Mouse (Mus musculus): Measurements from ENCODE around the gene Cenpn. TPM values are rescaled to one million over a fixed set of nuclear protein-coding genes. Genes with fewer than 3 reads are reported as not detected.

Cenpn gene
- polyA plus RNA-seq, 1 experiment from 2014 or later: 53.0 TPM

- Histone ChIP-seq H3K9me3 (ENCODE audit: control insufficient read depth, low read length) (no peaks in the 10 kb centered on the region), H3K4me1 (ENCODE audit: control insufficient read depth, insufficient read depth, low read length) (no peaks in the 10 kb centered on the region), H3K27me3 (ENCODE audit: control insufficient read depth, insufficient read depth, low read length) (no peaks in the 10 kb centered on the region), H3K36me3 (ENCODE audit: control insufficient read depth, insufficient read depth, low read length) (peaks cover 3% of the 10 kb centered on the region; the same call in 1 of the 2 replicates), H3K27ac (ENCODE audit: low read depth, low read length) (no peak overlapping the region), H3K4me2 (replicated peaks; ENCODE audit: low read depth, low read length) (no peak overlapping the region), H3K4me3 (ENCODE audit: low read length) (no peak overlapping the region), H3K9ac (ENCODE audit: low read depth, low read length) (no peak overlapping the region)
- ATAC-seq (ENCODE audit: low FRiP score, low TSS enrichment): no peak
- WGBS: 84% methylated on average over 9 of the region's 9 CpGs
These were observed 23.8 kb downstream of the Cenpn start for GRCm38 (mm10) chr8:116945169-116945910.

- Histone ChIP-seq H3K36me3 (ENCODE audit: control insufficient read depth, insufficient read depth, low read length) (no peaks in the 10 kb centered on the region), H3K4me1 (ENCODE audit: control insufficient read depth, insufficient read depth, low read length) (no peaks in the 10 kb centered on the region), H3K4me2 (replicated peaks; ENCODE audit: low read depth, low read length) (no peak overlapping the region), H3K27me3 (ENCODE audit: control insufficient read depth, insufficient read depth, low read length) (no peaks in the 10 kb centered on the region), H3K27ac (ENCODE audit: low read depth, low read length) (no peak overlapping the region), H3K9me3 (ENCODE audit: control insufficient read depth, low read length) (no peaks in the 10 kb centered on the region), H3K4me3 (ENCODE audit: low read length) (no peak overlapping the region), H3K9ac (ENCODE audit: low read depth, low read length) (no peak overlapping the region)
- WGBS: 72% methylated on average over 21 of the region's 21 CpGs
- ATAC-seq (ENCODE audit: low FRiP score, low TSS enrichment): no peak
These were observed 24.8 kb downstream of the Cenpn start for GRCm38 (mm10) chr8:116946268-116946838.

GRCm38 (mm10) chr8:116946851-116947250 lies 25.3 kb downstream of the Cenpn start:
- Histone ChIP-seq H3K9me3 (ENCODE audit: control insufficient read depth, low read length) (no peaks in the 10 kb centered on the region), H3K4me3 (ENCODE audit: low read length) (no peak overlapping the region), H3K27me3 (ENCODE audit: control insufficient read depth, insufficient read depth, low read length) (no peaks in the 10 kb centered on the region), H3K4me1 (ENCODE audit: control insufficient read depth, insufficient read depth, low read length) (no peaks in the 10 kb centered on the region), H3K4me2 (replicated peaks; ENCODE audit: low read depth, low read length) (no peak overlapping the region), H3K27ac (ENCODE audit: low read depth, low read length) (no peak overlapping the region), H3K9ac (ENCODE audit: low read depth, low read length) (no peak overlapping the region), H3K36me3 (ENCODE audit: control insufficient read depth, insufficient read depth, low read length) (no peaks in the 10 kb centered on the region)
- no peak for ATAC-seq (ENCODE audit: low FRiP score, low TSS enrichment)
- 83% methylated on average over 6 of the region's 6 CpGs for WGBS

- Histone ChIP-seq H3K4me1 (ENCODE audit: control insufficient read depth, insufficient read depth, low read length) (no peaks in the 10 kb centered on the region), H3K4me3 (ENCODE audit: low read length) (no peak overlapping the region), H3K27me3 (ENCODE audit: control insufficient read depth, insufficient read depth, low read length) (no peaks in the 10 kb centered on the region), H3K27ac (ENCODE audit: low read depth, low read length) (no peak overlapping the region), H3K9ac (ENCODE audit: low read depth, low read length) (no peak overlapping the region), H3K9me3 (ENCODE audit: control insufficient read depth, low read length) (no peaks in the 10 kb centered on the region), H3K36me3 (ENCODE audit: control insufficient read depth, insufficient read depth, low read length) (no peaks in the 10 kb centered on the region), H3K4me2 (replicated peaks; ENCODE audit: low read depth, low read length) (no peak overlapping the region)
- no peak for ATAC-seq (ENCODE audit: low FRiP score, low TSS enrichment)
- WGBS: 87% methylated on average over 7 of the region's 7 CpGs
These were observed 26.1 kb downstream of the Cenpn start for GRCm38 (mm10) chr8:116947589-116947988.

GRCm38 (mm10) chr8:116951369-116951768 lies 29.8 kb downstream of the Cenpn start:
- Histone ChIP-seq H3K4me2 (replicated peaks; ENCODE audit: low read depth, low read length) (no peak overlapping the region), H3K27ac (ENCODE audit: low read depth, low read length) (no peak overlapping the region)
- no peak; the same call in 1 of the 2 replicates for ATAC-seq (ENCODE audit: low FRiP score, low TSS enrichment)

DNA sequence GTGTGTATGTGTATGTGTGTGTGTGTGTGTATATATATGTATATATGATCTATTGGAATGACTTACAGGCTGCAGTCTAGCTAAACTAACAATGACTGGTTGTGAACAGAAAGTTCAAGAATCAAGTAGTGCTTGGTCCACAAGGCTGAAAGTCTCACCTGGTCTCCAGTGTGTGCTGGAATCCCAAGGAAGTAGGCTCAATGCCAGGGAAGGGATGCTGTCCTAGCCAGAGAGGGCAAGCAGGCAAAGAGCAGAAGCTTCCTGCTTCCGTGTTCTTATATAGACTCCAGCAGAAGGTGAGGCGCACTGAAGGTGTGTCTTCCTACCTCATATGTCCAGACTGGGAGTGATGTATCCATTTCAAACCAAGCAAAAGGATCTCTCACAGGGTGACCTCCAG lies 30.2 kb downstream of the Cenpn start:
- H3K36me3 ChIP-seq (ENCODE audit: control insufficient read depth, insufficient read depth, low read length): peaks cover 37% of the 10 kb centered on the region
- H3K4me1 ChIP-seq (ENCODE audit: control insufficient read depth, insufficient read depth, low read length): no peaks in the 10 kb centered on the region
- no peak overlapping the region for H3K4me2 ChIP-seq (replicated peaks; ENCODE audit: low read depth, low read length)
- ATAC-seq (ENCODE audit: low FRiP score, low TSS enrichment): no peak
- H3K9ac ChIP-seq (ENCODE audit: low read depth, low read length): no peak overlapping the region
- H3K27ac ChIP-seq (ENCODE audit: low read depth, low read length): no peak overlapping the region
- 91% methylated on average over 2 of the region's 2 CpGs for WGBS
- H3K27me3 ChIP-seq (ENCODE audit: control insufficient read depth, insufficient read depth, low read length): no peaks in the 10 kb centered on the region
- no peaks in the 10 kb centered on the region for H3K9me3 ChIP-seq (ENCODE audit: control insufficient read depth, low read length)
- H3K4me3 ChIP-seq (ENCODE audit: low read length): no peak overlapping the region

More at GRCm38 (mm10) chr8:116951369-116951768, 29.8 kb downstream of the Cenpn start:
- Histone ChIP-seq H3K9me3 (ENCODE audit: control insufficient read depth, low read length) (no peaks in the 10 kb centered on the region), H3K4me1 (ENCODE audit: control insufficient read depth, insufficient read depth, low read length) (no peaks in the 10 kb centered on the region), H3K9ac (ENCODE audit: low read depth, low read length) (no peak overlapping the region), H3K4me3 (ENCODE audit: low read length) (no peak overlapping the region), H3K36me3 (ENCODE audit: control insufficient read depth, insufficient read depth, low read length) (peaks cover 33% of the 10 kb centered on the region), H3K27me3 (ENCODE audit: control insufficient read depth, insufficient read depth, low read length) (no peaks in the 10 kb centered on the region)
- 67% methylated on average over 5 of the region's 5 CpGs for WGBS

- Histone ChIP-seq H3K36me3 (ENCODE audit: control insufficient read depth, insufficient read depth, low read length) (peaks cover 43% of the 10 kb centered on the region), H3K4me1 (ENCODE audit: control insufficient read depth, insufficient read depth, low read length) (no peaks in the 10 kb centered on the region), H3K9me3 (ENCODE audit: control insufficient read depth, low read length) (no peaks in the 10 kb centered on the region), H3K27me3 (ENCODE audit: control insufficient read depth, insufficient read depth, low read length) (no peaks in the 10 kb centered on the region), H3K4me2 (replicated peaks; ENCODE audit: low read depth, low read length) (no peak overlapping the region), H3K4me3 (ENCODE audit: low read length) (no peak overlapping the region), H3K9ac (ENCODE audit: low read depth, low read length) (no peak overlapping the region), H3K27ac (ENCODE audit: low read depth, low read length) (no peak overlapping the region)
- WGBS: 92% methylated on average over 8 of the region's 8 CpGs
- no peak for ATAC-seq (ENCODE audit: low FRiP score, low TSS enrichment)
These were observed 30.9 kb downstream of the Cenpn start for GRCm38 (mm10) chr8:116952428-116952827.

DNA sequence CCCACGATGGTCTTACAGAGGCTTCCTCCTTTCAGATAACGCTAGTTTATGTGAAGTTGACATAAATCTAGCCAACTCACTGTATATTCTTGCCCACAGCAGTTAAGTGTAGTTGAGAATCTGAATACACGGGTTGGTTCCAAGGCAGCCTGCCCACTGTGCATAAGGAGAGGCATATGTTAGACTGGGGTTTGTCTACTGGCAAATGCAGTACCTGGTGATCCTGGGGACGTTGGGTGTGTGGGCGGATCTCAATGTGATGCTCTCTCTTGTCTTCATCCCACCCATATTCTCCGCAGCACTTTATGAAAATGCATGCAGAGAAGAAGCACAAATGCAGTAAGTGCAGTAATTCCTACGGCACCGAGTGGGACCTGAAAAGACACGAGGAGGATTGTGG lies 32.9 kb downstream of the Cenpn start:
- Histone ChIP-seq H3K27ac (ENCODE audit: low read depth, low read length) (no peak overlapping the region), H3K4me2 (replicated peaks; ENCODE audit: low read depth, low read length) (no peak overlapping the region), H3K27me3 (ENCODE audit: control insufficient read depth, insufficient read depth, low read length) (no peaks in the 10 kb centered on the region), H3K9me3 (ENCODE audit: control insufficient read depth, low read length) (no peaks in the 10 kb centered on the region), H3K9ac (ENCODE audit: low read depth, low read length) (no peak overlapping the region), H3K4me1 (ENCODE audit: control insufficient read depth, insufficient read depth, low read length) (no peaks in the 10 kb centered on the region), H3K36me3 (ENCODE audit: control insufficient read depth, insufficient read depth, low read length) (peaks cover 59% of the 10 kb centered on the region), H3K4me3 (ENCODE audit: low read length) (no peak overlapping the region)
- no peak for ATAC-seq (ENCODE audit: low FRiP score, low TSS enrichment)
- 95% methylated on average over 9 of the region's 9 CpGs for WGBS

GRCm38 (mm10) chr8:116969531-116969930 lies 48.0 kb downstream of the Cenpn start:
- no peak overlapping the region for H3K9ac ChIP-seq (ENCODE audit: low read depth, low read length)
- H3K9me3 ChIP-seq (ENCODE audit: control insufficient read depth, low read length): no peaks in the 10 kb centered on the region
- H3K4me2 ChIP-seq (replicated peaks; ENCODE audit: low read depth, low read length): no peak overlapping the region
- no peak overlapping the region for H3K27ac ChIP-seq (ENCODE audit: low read depth, low read length)
- no peaks in the 10 kb centered on the region for H3K27me3 ChIP-seq (ENCODE audit: control insufficient read depth, insufficient read depth, low read length)
- no peaks in the 10 kb centered on the region for H3K36me3 ChIP-seq (ENCODE audit: control insufficient read depth, insufficient read depth, low read length)
- WGBS: 86% methylated on average over 6 of the region's 6 CpGs
- no peak for ATAC-seq (ENCODE audit: low FRiP score, low TSS enrichment)
- no peaks in the 10 kb centered on the region for H3K4me1 ChIP-seq (ENCODE audit: control insufficient read depth, insufficient read depth, low read length)
- H3K4me3 ChIP-seq (ENCODE audit: low read length): no peak overlapping the region
